Mouse (Mus musculus): Measurements from ENCODE around the gene Tpd52l1. TPM values are rescaled to one million over a fixed set of nuclear protein-coding genes. Genes with fewer than 3 reads are reported as not detected.

Tpd52l1 gene
- total and polyA plus RNA-seq, 2 experiments = 6.5 to 16.3 TPM

DNA sequence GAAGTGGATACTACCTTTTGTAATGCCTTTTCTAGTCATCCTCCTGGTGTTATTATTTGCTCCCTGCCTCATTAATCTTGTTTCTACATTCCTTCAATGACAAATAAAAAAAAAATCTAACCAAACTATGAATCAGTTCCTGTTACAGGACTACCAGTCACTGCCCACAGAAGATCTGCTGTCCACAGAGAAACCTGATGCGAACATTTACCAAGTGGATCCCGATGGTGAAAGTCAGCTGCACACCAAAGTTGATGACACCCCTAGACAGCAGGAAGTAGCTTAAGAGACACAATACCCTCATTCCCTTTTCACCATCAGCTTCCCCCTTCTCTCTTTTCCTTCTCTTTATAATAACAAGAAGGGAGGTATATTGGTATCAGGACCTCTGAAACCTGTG lies 17.3 kb upstream of the Tpd52l1 start:
- no peaks in the 10 kb centered on the region for H3K79me2 ChIP-seq (ENCODE audit: control insufficient read depth, insufficient read depth, low read length)
- no peaks in the 10 kb centered on the region for H3K36me3 ChIP-seq (ENCODE audit: control insufficient read depth, insufficient read depth, low read length)
- H3K27ac ChIP-seq (replicated peaks; ENCODE audit: insufficient read depth, low read depth, low read length) = no peak overlapping the region
- H3K4me1 ChIP-seq (ENCODE audit: control insufficient read depth, insufficient read depth, low read length) = no peaks in the 10 kb centered on the region
- WGBS = 87% methylated on average over 2 of the region's 2 CpGs
- no peak overlapping the region for H3K4me3 ChIP-seq (ENCODE audit: insufficient read depth, low read depth, low read length)
- no peaks in the 10 kb centered on the region for H3K27me3 ChIP-seq (ENCODE audit: control insufficient read depth, insufficient read depth, low read length)
- TF ChIP-seq POLR2A (IDR thresholded peaks at IDR 0.05; ENCODE audit: extremely low read depth, insufficient read depth, low read length) (no peak), CTCF (IDR thresholded peaks at IDR 0.05; ENCODE audit: low read depth, low read length) (no peak)
- H3K9ac ChIP-seq (ENCODE audit: low read depth, low read length) = no peak overlapping the region
- no peak for DNase-seq (ENCODE audit: extremely low read depth, low read depth, low spot score)

DNA sequence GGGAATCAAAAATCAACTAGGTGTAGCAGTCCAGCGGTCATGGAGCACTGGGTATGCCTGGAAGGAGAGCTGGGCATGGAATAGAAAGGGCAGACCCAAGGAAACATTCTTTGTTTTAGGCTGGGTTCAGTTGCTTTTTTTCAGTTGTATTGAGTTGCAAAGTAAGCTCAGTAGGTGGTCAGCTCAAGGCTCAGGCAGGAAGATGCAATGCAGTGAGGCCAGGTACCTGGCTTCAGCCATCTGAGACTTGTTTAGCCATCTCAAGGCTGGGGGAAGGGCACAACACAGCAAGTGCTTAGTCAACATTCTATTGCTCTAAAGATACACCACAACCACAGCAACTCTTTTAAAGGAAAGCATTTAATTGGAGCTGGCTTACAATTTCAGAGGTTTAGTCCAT lies 11.0 kb upstream of the Tpd52l1 start:
- no peaks in the 10 kb centered on the region for H3K4me1 ChIP-seq (ENCODE audit: control insufficient read depth, insufficient read depth, low read length)
- no peaks in the 10 kb centered on the region for H3K36me3 ChIP-seq (ENCODE audit: control insufficient read depth, insufficient read depth, low read length)
- H3K79me2 ChIP-seq (ENCODE audit: control insufficient read depth, insufficient read depth, low read length) = no peaks in the 10 kb centered on the region
- TF ChIP-seq CTCF (IDR thresholded peaks at IDR 0.05; ENCODE audit: low read depth, low read length) = no peak
- no peak for TF ChIP-seq POLR2A (IDR thresholded peaks at IDR 0.05; ENCODE audit: extremely low read depth, insufficient read depth, low read length)
- no peak overlapping the region for H3K27ac ChIP-seq (replicated peaks; ENCODE audit: insufficient read depth, low read depth, low read length)
- no peak overlapping the region for H3K4me3 ChIP-seq (ENCODE audit: insufficient read depth, low read depth, low read length)
- no peaks in the 10 kb centered on the region for H3K27me3 ChIP-seq (ENCODE audit: control insufficient read depth, insufficient read depth, low read length)
- H3K9ac ChIP-seq (ENCODE audit: low read depth, low read length) = no peak overlapping the region
- 32% methylated on average over 1 of the region's 1 CpGs for WGBS
- DNase-seq (ENCODE audit: extremely low read depth, low read depth, low spot score) = no peak

DNA sequence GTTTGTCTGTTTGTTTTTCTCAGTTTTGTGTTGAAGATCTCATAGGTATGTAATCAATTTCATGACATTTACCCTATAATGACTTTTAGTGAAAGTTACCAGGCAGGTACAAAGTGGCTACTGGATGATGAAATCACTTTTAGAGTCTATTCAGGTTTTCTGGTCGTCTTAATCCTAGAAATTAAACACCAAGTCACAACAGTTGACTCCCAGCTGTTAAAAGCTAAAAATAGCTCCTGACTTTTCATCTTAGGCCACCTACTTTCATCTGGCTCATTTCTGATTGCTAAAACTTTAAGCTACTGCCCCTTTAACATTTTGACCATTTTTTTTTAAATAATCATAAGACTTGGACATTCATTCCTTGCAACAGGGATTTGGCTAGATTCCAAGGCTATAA lies 1.3 kb upstream of the Tpd52l1 start:
- no peak for TF ChIP-seq CTCF (IDR thresholded peaks at IDR 0.05; ENCODE audit: low read depth, low read length)
- no peak for TF ChIP-seq POLR2A (IDR thresholded peaks at IDR 0.05; ENCODE audit: extremely low read depth, insufficient read depth, low read length)
- peaks cover 2% of the 10 kb centered on the region; the same call in 1 of the 2 replicates for H3K4me1 ChIP-seq (ENCODE audit: control insufficient read depth, insufficient read depth, low read length)
- no peak for DNase-seq (ENCODE audit: extremely low read depth, low read depth, low spot score)
- 41% methylated on average over 1 of the region's 1 CpGs for WGBS
- H3K27me3 ChIP-seq (ENCODE audit: control insufficient read depth, insufficient read depth, low read length) = no peaks in the 10 kb centered on the region
- H3K9ac ChIP-seq (ENCODE audit: low read depth, low read length) = no peak overlapping the region
- no peak overlapping the region for H3K27ac ChIP-seq (replicated peaks; ENCODE audit: insufficient read depth, low read depth, low read length)
- no peaks in the 10 kb centered on the region for H3K79me2 ChIP-seq (ENCODE audit: control insufficient read depth, insufficient read depth, low read length)
- no peaks in the 10 kb centered on the region for H3K36me3 ChIP-seq (ENCODE audit: control insufficient read depth, insufficient read depth, low read length)
- H3K4me3 ChIP-seq (ENCODE audit: insufficient read depth, low read depth, low read length) = no peak overlapping the region

DNA sequence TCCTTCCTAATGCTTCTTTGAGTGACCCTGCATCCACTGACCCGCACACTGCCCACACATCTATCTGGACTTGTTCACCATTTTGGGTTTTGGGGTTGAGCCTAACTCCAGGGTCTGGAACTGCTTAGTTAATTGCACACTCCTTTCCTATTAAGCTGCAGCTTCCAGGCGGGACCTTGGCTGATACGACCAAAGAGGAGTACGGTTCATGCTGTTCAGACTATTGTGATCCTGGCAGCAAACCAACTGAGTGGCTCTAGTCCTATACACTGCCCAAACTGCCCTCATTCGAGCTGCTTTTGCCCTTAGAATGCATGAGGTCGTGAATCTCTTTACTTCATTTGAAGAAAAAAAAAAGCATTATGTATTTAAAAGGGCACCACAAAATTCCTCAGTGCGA lies 1.6 kb downstream of the Tpd52l1 start:
- H3K36me3 ChIP-seq (ENCODE audit: control insufficient read depth, insufficient read depth, low read length) = no peaks in the 10 kb centered on the region
- H3K4me3 ChIP-seq (ENCODE audit: insufficient read depth, low read depth, low read length) = no peak overlapping the region
- no peaks in the 10 kb centered on the region for H3K79me2 ChIP-seq (ENCODE audit: control insufficient read depth, insufficient read depth, low read length)
- WGBS = 76% methylated on average over 7 of the region's 7 CpGs
- no peak overlapping the region for H3K27ac ChIP-seq (replicated peaks; ENCODE audit: insufficient read depth, low read depth, low read length)
- peaks cover 2% of the 10 kb centered on the region; the same call in 1 of the 2 replicates for H3K4me1 ChIP-seq (ENCODE audit: control insufficient read depth, insufficient read depth, low read length)
- TF ChIP-seq CTCF (IDR thresholded peaks at IDR 0.05; ENCODE audit: low read depth, low read length) (no peak), POLR2A (IDR thresholded peaks at IDR 0.05; ENCODE audit: extremely low read depth, insufficient read depth, low read length) (no peak)
- DNase-seq (ENCODE audit: extremely low read depth, low read depth, low spot score) = peak; percentile 17
- H3K27me3 ChIP-seq (ENCODE audit: control insufficient read depth, insufficient read depth, low read length) = no peaks in the 10 kb centered on the region
- H3K9ac ChIP-seq (ENCODE audit: low read depth, low read length) = no peak overlapping the region

DNA sequence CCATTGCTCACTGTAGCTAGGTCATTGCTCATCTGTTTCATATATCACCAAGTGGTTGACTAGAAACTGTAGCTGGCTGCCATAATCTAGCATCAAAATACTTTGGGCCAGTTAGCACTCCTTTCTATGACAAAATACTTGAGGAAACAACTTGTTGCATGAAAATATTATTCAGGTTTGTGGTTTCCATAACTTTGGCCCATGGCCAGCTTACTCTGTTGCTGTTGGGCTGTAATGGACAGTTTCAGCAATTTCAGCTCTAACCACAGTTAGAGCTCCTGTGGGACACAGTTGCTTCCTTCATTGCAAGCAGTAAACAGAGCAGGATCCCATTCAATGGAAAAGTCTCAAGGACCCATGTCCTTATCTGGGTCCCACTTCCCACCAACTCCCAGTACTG lies 4.3 kb downstream of the Tpd52l1 start:
- Histone ChIP-seq H3K27ac (replicated peaks; ENCODE audit: insufficient read depth, low read depth, low read length) (no peak overlapping the region), H3K4me3 (ENCODE audit: insufficient read depth, low read depth, low read length) (no peak overlapping the region), H3K9ac (ENCODE audit: low read depth, low read length) (no peak overlapping the region), H3K27me3 (ENCODE audit: control insufficient read depth, insufficient read depth, low read length) (no peaks in the 10 kb centered on the region), H3K4me1 (ENCODE audit: control insufficient read depth, insufficient read depth, low read length) (peaks cover 2% of the 10 kb centered on the region; the same call in 1 of the 2 replicates), H3K79me2 (ENCODE audit: control insufficient read depth, insufficient read depth, low read length) (no peaks in the 10 kb centered on the region), H3K36me3 (ENCODE audit: control insufficient read depth, insufficient read depth, low read length) (no peaks in the 10 kb centered on the region)
- DNase-seq (ENCODE audit: extremely low read depth, low read depth, low spot score) = no peak
- TF ChIP-seq CTCF (IDR thresholded peaks at IDR 0.05; ENCODE audit: low read depth, low read length) (no peak), POLR2A (IDR thresholded peaks at IDR 0.05; ENCODE audit: extremely low read depth, insufficient read depth, low read length) (no peak)

DNA sequence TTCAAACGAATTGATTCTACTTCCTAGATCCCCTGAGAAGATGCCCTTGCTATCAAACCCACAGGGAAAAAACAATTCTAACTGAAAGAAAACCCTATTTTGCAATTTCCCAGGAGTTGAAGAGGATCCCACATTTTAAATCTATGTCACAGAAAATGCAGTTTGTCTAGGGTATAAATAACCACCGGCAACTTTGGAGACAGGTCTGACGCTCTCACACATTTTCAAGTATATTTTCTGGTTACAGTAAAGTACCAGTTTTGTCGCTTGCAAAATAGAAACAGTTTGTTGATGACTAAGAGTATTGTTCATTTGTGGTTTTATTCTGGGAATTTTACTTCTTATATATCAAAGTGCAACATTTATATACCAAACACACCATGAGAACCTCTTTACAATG lies 9.7 kb downstream of the Tpd52l1 start:
- no peak overlapping the region for H3K27ac ChIP-seq (replicated peaks; ENCODE audit: insufficient read depth, low read depth, low read length)
- H3K27me3 ChIP-seq (ENCODE audit: control insufficient read depth, insufficient read depth, low read length) = no peaks in the 10 kb centered on the region
- no peaks in the 10 kb centered on the region for H3K79me2 ChIP-seq (ENCODE audit: control insufficient read depth, insufficient read depth, low read length)
- H3K4me1 ChIP-seq (ENCODE audit: control insufficient read depth, insufficient read depth, low read length) = no peaks in the 10 kb centered on the region
- no peak overlapping the region for H3K9ac ChIP-seq (ENCODE audit: low read depth, low read length)
- H3K36me3 ChIP-seq (ENCODE audit: control insufficient read depth, insufficient read depth, low read length) = no peaks in the 10 kb centered on the region
- no peak for DNase-seq (ENCODE audit: extremely low read depth, low read depth, low spot score)
- 83% methylated on average over 4 of the region's 4 CpGs for WGBS
- no peak overlapping the region for H3K4me3 ChIP-seq (ENCODE audit: insufficient read depth, low read depth, low read length)
- TF ChIP-seq CTCF (IDR thresholded peaks at IDR 0.05; ENCODE audit: low read depth, low read length) (no peak), POLR2A (IDR thresholded peaks at IDR 0.05; ENCODE audit: extremely low read depth, insufficient read depth, low read length) (no peak)

Measured in liver, adult 2 months (tissue).